Comparison of ENCODE assay signal across 8 mouse cellular contexts in the genomic region with DNA sequence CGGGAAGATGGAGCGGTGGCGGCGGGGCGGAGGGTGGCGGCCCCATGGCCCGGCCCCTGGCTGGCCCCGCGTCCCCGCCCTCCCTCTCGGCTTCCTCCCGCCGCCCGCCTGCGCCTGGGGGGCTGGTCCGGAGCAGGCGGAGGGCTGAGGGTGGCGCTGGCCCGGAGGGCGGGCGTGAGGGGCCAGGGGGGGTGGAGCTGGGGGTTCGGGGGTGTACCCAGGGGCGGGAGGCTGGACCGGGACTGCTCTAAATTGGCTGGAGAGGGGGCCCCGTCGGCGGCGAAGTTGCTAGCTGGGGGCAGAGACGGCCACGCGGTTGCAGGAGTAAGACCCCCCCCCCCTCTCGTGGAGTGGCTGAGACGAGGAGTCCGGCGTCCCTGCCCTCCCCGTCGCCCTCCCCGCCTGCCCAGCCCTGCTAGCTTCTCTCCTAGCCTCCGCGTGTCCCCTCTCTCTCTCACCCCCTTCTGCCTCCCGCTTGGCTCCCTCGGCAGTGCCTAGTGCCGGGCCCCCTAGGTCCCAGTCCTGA. TPM values are rescaled to one million over a fixed set of nuclear protein-coding genes. Genes with fewer than 3 reads are reported as not detected.
DNase-seq lines count a peak whose midpoint lies in the region; ATAC-seq and TF ChIP-seq lines count a peak whose summit lies in the region.

No protein-coding gene starts in this region.

- no peak for TF ChIP-seq EP300 in lung, postnatal 0 days (IDR thresholded peaks at IDR 0.05)

- peak overlapping the region; percentile 58 for H3K4me3 ChIP-seq in kidney, embryonic 14.5 days (ENCODE audit: low read length)
- peak overlapping the region; percentile 56 for H3K4me3 ChIP-seq in lung, postnatal 0 days (ENCODE audit: low read depth, low read length)

- H3K27me3 ChIP-seq in kidney, embryonic 14.5 days (ENCODE audit: control insufficient read depth, insufficient read depth, low read length) = no peaks in the 10 kb centered on the region
- H3K27me3 ChIP-seq in lung, postnatal 0 days (replicated peaks; ENCODE audit: insufficient read depth, low read length) = no peaks in the 10 kb centered on the region

- no peaks in the 10 kb centered on the region for H3K36me3 ChIP-seq in kidney, embryonic 14.5 days (ENCODE audit: control insufficient read depth, insufficient read depth, low read length)
- H3K36me3 ChIP-seq in lung, postnatal 0 days (ENCODE audit: insufficient read depth, low read length) = no peaks in the 10 kb centered on the region

- H3K9me3 ChIP-seq in kidney, embryonic 14.5 days (ENCODE audit: control insufficient read depth, low read length) = no peaks in the 10 kb centered on the region
- no peaks in the 10 kb centered on the region for H3K9me3 ChIP-seq in lung, postnatal 0 days (ENCODE audit: low read length)

- no peak for TF ChIP-seq POLR2A in brain, embryonic 14.5 days (IDR thresholded peaks at IDR 0.05; ENCODE audit: borderline replicate concordance, extremely low read depth, insufficient read depth, insufficient read length, poor library complexity, severe bottlenecking)

- peak; percentile 71 for ATAC-seq in kidney, embryonic 14.5 days (ENCODE audit: low FRiP score, low TSS enrichment)
- ATAC-seq in lung, postnatal 0 days = peak; percentile 85

- peak overlapping the region; percentile 73 for H3K4me2 ChIP-seq in kidney, embryonic 14.5 days (replicated peaks; ENCODE audit: low read depth, low read length)
- peak overlapping the region; percentile 54 for H3K4me2 ChIP-seq in lung, postnatal 0 days (replicated peaks; ENCODE audit: low read depth, low read length)

- DNase-seq in thymus, adult 18-20 months = peak; percentile 25 to 36
- no peak for DNase-seq in thymus, postnatal 4 days
- peak; percentile 44 for DNase-seq in brain, embryonic 14.5 days (ENCODE audit: low read depth)
- DNase-seq in gastrocnemius, postnatal 25 days = peak; percentile 78
- DNase-seq in lung, postnatal 0 days (ENCODE audit: low spot score) = peak; percentile 80
- DNase-seq in ovary, postnatal 14 days (ENCODE audit: low spot score) = peak; percentile 25
- no peak for DNase-seq in layer of hippocampus, postnatal 25 days (ENCODE audit: extremely low spot score in 1 of 2, low spot score in 1 of 2)

- TF ChIP-seq CTCF in brain, embryonic 14.5 days (IDR thresholded peaks at IDR 0.05; ENCODE audit: borderline replicate concordance, extremely low read depth, insufficient read depth, insufficient read length) = no peak
- TF ChIP-seq CTCF in lung, postnatal 0 days (IDR thresholded peaks at IDR 0.05) = no peak

- peaks cover 24% of the 10 kb centered on the region for H3K4me1 ChIP-seq in kidney, embryonic 14.5 days (ENCODE audit: control insufficient read depth, insufficient read depth, low read length)
- H3K4me1 ChIP-seq in lung, postnatal 0 days (ENCODE audit: insufficient read depth, low read depth, low read length) = no peaks in the 10 kb centered on the region

- peak overlapping the region; percentile 93 for H3K27ac ChIP-seq in kidney, embryonic 14.5 days (ENCODE audit: low read depth, low read length)
- peak overlapping the region; percentile 84 for H3K27ac ChIP-seq in lung, postnatal 0 days (ENCODE audit: low read length)

- peak overlapping the region; percentile 66 for H3K9ac ChIP-seq in kidney, embryonic 14.5 days (ENCODE audit: low read depth, low read length)
- H3K9ac ChIP-seq in lung, postnatal 0 days (replicated peaks; ENCODE audit: low read depth) = peak overlapping the region; percentile 36

- WGBS in kidney, embryonic 14.5 days = 18% methylated on average over 4 of the region's 43 CpGs
- 7% methylated on average over 7 of the region's 43 CpGs for WGBS in lung, postnatal 0 days

RNA-seq across cellular contexts. Expression of gene Tmem164, which starts 0.5 kb away (rescaled TPM):
- 21.6 and 27.7 TPM in 2 replicates for polyA plus RNA-seq in brain, embryonic 14.5 days (2012; rRNA removed)
- 1 to 10 TPM; 2.8 to 4.0 TPM for total RNA-seq in gastrocnemius, postnatal 25 days (2021)
- polyA plus RNA-seq in kidney, embryonic 14.5 days (2014; fragmentation: Nextera tagmentation; extraction: Ambion mirVana) = 18.5 and 34.5 TPM in 2 replicates
- 47.4 and 48.4 TPM in 2 replicates for polyA plus RNA-seq in lung, postnatal 0 days (2015; fragmentation: Nextera tagmentation; extraction: Ambion mirVana)
- total RNA-seq in layer of hippocampus, postnatal 25 days (2021) = 10 to 100 TPM; 19.1 to 21.0 TPM

Comparison
In these comparisons a context has a peak if more than half of its experiments do, and no peak if none do; other contexts are left out.
1. DNase-seq: peak in thymus, adult 18-20 months (2 of 2), brain, embryonic 14.5 days (single experiment), gastrocnemius, postnatal 25 days (single experiment), lung, postnatal 0 days (single experiment) and ovary, postnatal 14 days (single experiment); none in thymus, postnatal 4 days (single experiment) and layer of hippocampus, postnatal 25 days (0 of 2).